Mouse (Mus musculus) c-Kit-positive CD71-positive TER-119-negative erythroid progenitor cells, embryonic 14.5 days (primary cell): ENCODE measurements around the gene Hyou1.
"Not testable (repeated sequence)": the region's sequence is repeated elsewhere in the genome, so short reads cannot be mapped to it uniquely, and the experiment has no call there.

ENCODE experiments used
- DNase-seq: peaks from one replicate; pipeline ENCODE4 v3.0.0-alpha.2; 2013; ENCODE audit warnings: low read depth

The Hyou1 gene

DNA sequence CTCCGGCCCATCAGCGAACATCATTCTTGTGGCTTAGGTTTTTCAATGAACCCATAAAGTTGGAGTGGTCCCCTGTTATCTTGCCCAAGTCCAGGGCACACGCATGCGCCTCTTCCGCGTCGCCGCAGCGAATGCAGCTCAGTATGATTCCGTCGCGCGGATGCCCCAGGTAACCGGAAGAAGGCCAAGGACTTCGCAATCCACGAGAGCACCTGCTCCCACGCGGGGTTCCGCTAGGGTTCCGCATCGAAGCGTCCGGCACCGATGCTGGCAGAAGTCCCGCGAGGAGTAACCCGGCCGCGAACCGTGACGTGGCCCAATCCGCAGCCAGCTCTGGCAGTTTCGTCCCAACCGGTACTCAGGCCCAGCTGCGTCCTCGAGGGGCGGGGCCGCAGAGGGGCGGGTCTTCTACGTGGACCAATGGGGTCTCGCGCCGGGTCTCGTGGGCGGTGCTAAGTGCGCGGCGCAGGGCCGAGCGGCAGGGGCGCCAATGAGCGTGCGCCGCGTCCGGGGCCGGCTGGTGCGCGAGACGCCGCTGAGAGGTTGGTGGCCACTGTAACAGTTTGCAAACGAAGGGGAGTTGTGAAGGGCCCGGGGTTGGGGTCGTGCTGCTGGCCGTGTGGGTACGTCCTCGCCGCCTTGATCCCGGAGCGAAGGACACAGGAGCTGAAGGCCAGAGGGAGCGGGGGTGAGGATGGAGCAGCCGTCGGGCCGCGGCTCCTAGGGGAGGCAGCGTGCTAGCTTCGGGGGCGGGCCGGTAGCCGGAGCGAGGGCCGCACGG, at the start of gene Hyou1:
Gene Hyou1 (plus strand): TSS at position 437 of the 781 bp plus-strand sequence.
- DNase-seq: peak; percentile 92

DNA sequence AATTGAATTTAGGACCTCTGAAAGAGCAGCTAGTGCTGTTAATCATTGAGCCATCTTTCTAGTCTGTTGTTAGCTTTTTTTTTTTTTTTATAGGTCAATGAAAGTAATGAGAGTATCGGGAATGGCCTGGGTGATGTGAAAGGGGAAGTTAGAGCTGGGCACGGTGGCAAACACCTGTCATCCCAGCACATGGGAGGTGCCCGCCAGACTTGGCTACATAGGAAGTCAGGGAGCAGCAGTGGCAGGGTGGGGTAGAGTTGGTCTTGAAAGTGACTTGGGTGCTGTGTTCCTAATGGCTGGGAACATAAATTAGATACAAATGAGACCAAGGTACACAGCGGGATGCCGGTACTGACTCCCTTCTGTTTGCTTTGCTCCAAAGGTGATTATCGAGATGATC, 48.6 kb upstream of the Hyou1 start:
- DNase-seq: no peak

- no peak for DNase-seq
These were observed 46.2 kb upstream of the Hyou1 start for GRCm38 (mm10) chr9:44332918-44333638.

GRCm38 (mm10) chr9:44334396-44335330, 44.6 kb upstream of the Hyou1 start, which contains the start of gene H2afx:
Gene H2afx, plus strand, starts transcription at chr9:44334694.
- peak; percentile 100 for DNase-seq

- no peak for DNase-seq
These were observed 43.8 kb upstream of the Hyou1 start for GRCm38 (mm10) chr9:44335331-44336092.

GRCm38 (mm10) chr9:44336093-44336406, 43.2 kb upstream of the Hyou1 start:
- DNase-seq: no peak

DNA sequence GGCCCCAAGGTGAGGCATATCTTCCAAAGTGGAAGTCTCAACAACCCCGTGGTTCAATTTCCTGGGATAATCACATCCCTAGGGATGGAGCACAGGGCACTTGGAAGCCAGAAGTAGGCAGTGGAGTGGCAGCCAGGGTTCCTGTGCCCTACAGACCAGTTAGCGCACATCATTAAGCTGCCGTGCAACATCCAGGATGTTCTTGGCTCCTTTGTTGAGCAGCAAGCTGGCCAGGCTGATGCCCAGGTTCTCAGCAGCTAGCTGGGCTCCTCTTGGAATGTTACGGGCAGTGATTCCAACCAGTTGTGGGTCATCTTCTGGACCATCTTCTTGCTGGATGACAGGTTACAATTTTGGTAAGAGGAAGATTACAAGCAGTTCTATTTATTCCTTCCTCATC, 42.8 kb upstream of the Hyou1 start:
- DNase-seq: not testable (repeated sequence)

DNA sequence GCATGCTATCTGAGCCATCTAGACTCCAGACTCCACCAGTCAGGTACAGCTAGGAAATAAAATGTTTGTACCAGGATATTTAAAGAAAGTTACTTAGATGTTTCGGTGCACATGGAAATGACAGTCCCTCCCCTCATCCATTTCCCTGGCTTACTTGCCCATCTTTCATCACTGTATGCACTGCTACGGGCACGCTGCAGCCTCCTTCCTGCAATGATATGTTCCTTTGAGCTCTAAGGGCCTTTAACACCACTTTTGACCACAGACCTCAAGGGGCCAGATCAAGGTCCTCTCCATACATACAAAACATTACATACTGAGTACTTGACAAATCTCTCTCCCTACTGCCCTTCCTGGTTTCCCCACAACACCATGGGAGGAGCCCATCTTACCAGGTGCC, 42.3 kb upstream of the Hyou1 start:
- no peak for DNase-seq

DNA sequence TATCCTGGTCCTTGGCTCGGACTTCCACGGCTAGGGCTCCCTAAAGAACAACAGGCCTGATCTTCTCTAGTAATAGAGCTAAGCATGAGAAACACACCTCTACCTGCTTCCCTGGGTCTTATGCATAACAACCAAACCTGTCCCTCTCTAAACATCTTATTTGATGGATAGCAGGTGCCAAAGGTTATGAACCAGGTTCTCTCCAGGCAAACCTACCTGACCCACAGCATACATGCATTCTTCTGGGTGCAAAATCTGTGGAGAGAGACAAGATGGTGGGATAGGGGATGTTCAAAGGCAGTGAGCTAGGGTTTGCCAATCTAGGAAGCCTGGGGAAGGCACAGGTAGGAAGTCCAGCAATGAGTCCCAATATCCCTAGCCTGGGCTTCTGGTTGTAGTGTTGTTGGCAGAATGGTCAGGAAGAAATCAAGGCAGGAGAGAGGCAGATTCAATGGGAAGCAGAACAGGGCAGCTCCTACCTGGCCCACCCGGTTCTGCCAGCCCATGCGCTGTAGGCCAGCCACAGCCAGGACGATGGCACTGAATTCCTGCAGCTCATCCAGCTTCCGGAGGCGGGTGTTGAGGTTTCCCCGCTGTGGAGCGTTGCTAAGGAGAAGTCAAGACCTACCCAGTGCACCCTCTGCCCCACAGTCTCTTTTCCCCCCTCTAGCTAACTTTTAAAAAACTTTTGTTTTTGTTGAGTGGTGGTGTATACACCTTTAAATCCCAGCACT, 41.7 kb upstream of the Hyou1 start:
- no peak for DNase-seq

DNA sequence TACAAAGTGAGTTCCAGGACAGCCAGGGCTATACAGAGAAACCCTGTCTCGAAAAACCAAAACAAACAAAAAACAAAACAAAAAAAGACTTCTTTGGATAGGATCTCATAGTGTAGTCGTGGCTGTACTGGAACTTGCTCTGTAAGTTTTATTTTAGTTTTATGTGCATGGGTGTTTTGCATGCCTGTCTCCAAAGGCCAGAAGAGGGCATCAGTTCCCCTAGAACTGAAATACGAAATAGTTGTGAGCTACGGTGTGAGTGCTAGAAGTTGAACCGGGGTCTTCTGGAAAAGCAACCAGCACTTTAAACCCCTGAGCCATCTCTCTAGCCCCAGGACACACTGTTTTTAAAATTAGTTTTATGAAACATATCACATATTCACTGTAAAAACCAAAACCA, 40.7 kb upstream of the Hyou1 start:
- DNase-seq: no peak

DNA sequence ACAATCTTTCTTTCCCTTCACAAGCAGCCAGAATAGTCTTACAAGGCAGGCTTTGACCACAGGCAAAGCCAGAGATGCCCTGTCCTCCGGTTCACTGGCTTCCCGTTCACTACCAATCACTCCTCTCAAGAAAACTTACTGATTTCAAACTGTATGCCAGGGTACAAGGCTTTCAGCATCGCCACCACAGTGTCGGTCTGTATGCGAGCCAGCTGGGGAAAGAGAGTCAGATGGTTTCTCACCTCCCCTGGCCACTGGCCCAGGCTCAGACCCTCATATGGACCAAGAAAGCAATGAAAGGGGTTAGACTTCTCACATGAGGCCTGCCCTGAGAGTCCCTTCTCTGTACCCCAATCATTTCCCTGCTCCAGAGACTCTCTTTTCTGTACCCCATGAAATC, 37.8 kb upstream of the Hyou1 start:
- DNase-seq: no peak

DNA sequence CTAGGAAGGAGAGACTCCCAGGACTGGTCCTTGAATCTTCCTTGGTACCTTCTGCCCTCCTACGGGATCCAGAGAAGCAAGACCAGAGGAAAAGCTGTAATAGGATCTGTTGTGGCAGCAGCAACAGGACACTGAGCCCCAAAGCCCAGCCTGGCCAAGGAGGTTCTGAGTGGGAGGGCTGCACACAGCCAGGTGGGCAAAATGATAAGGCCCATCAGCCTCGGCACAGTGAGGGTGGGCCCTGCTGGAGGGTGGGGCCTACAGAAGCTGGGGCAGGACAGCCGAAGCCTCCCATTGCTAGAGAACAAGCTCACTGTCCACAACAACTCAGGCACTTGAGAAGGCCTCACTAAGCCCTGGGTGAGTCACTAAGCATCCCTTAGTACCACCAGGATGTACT, 37.1 kb upstream of the Hyou1 start:
- DNase-seq: peak; percentile 81

GRCm38 (mm10) chr9:44342605-44343004, 36.7 kb upstream of the Hyou1 start:
- no peak for DNase-seq

DNA sequence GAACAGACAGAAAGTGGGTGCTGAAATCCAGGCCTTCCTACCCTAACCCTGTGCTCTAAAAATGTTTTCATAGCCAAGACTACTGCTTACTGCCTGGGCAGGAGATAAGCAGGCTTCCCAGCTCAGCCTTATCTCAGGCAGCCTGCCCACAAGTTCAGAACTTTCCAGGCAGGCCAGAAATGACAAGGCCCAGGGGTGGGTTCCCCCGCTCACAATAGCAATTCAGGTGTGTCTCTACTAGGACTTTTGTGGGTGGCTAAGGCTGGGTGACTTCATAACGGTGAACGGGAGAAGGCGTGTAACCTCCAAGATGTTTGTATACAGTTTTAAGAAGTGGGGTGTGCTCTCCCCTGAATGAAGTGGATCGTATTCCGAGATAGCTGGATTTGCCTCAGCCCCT, 36.0 kb upstream of the Hyou1 start:
- peak; percentile 84 for DNase-seq

DNA sequence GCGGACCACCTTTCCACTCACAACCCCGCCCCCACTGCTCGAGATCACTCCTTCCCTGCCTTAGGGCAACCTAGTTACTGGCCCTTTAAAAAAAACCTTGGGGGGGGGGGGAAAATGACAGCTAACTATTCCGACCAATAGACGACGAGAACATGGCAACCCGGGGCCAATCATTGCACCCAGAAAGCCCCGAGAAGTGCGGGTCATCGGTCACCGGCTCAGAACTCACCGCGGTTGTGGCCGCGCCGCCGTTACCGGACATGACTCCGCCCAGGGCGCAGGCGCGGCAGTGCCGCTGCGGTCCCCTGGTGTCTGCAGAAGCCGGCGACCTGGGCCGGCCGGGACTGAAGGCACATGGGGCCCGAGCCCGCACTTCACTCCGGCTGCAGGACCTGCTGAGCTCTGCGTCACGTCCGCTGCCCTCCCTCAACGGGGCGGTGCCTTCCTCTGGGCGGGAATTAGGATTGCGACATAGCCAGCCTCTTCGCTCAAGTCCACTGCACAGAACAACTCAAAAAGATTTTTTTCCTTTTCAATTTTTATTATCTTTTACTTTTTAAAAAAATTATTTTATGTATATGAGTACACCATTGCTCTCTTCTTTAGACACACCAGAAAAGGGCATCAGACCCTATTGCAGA, 35.4 kb upstream of the Hyou1 start, which contains the start of gene Hmbs:
Gene Hmbs (minus strand): TSS at position 448 of the 641 bp plus-strand sequence.
- DNase-seq: peak; percentile 88

GRCm38 (mm10) chr9:44345570-44346433, 33.5 kb upstream of the Hyou1 start:
- no peak for DNase-seq

- no peak for DNase-seq
These were observed 32.1 kb upstream of the Hyou1 start for GRCm38 (mm10) chr9:44347166-44347565.

- no peak for DNase-seq
These were observed 31.7 kb upstream of the Hyou1 start for GRCm38 (mm10) chr9:44347621-44348020.

GRCm38 (mm10) chr9:44348546-44348945, 30.7 kb upstream of the Hyou1 start:
- no peak for DNase-seq
